Mouse (Mus musculus) E14TG2a.4 (cell line): Measurements from ENCODE around the gene Adarb1.

Experiments
- H3K27me3 ChIP-seq: 2 replicates; pipeline ENCODE4 v1.6.1; 2014; ENCODE audit warnings: low read length, control low read depth; ENCODE audit not compliant: insufficient read depth
- H3K36me3 ChIP-seq: 2 replicates; pipeline ENCODE4 v1.6.1; 2014; ENCODE audit warnings: low read length, control low read depth; ENCODE audit not compliant: insufficient read depth
- H3K4me1 ChIP-seq: replicated peaks from 2 replicates; pipeline ENCODE4 v1.6.1; 2014; ENCODE audit warnings: low read depth, low read length, control low read depth
- H3K4me3 ChIP-seq: replicated peaks from 2 replicates; pipeline ENCODE4 v1.5.1; 2014; ENCODE audit warnings: mild to moderate bottlenecking, low read length
- H3K9me3 ChIP-seq: 2 replicates; pipeline ENCODE4 v1.6.1; 2014; ENCODE audit warnings: low read length, control low read depth
- CTCF ChIP-seq: conservative IDR thresholded peaks from 2 replicates; pipeline ENCODE4 v1.5.1; 2014; ENCODE audit warnings: low read length
- NANOG ChIP-seq: IDR thresholded peaks from 2 replicates; pipeline ENCODE4 v1.6.1; 2014; ENCODE audit warnings: borderline replicate concordance, low read length, mixed read lengths
- POU5F1 ChIP-seq: IDR thresholded peaks from 2 replicates; pipeline ENCODE4 v1.6.1; 2014; ENCODE audit warnings: low read length, borderline replicate concordance

Adarb1 gene

GRCm38 (mm10) chr10:77305766-77306165 is 112.3 kb downstream of the Adarb1 start:
- H3K4me1 ChIP-seq: peaks cover 10% of the 10 kb centered on the region
- no peak for TF ChIP-seq CTCF
- TF ChIP-seq POU5F1: no peak
- TF ChIP-seq NANOG: no peak
- no peaks in the 10 kb centered on the region for H3K9me3 ChIP-seq
- peaks cover 16% of the 10 kb centered on the region for H3K36me3 ChIP-seq
- no peaks in the 10 kb centered on the region for H3K27me3 ChIP-seq
- H3K4me3 ChIP-seq: no peak overlapping the region

DNA sequence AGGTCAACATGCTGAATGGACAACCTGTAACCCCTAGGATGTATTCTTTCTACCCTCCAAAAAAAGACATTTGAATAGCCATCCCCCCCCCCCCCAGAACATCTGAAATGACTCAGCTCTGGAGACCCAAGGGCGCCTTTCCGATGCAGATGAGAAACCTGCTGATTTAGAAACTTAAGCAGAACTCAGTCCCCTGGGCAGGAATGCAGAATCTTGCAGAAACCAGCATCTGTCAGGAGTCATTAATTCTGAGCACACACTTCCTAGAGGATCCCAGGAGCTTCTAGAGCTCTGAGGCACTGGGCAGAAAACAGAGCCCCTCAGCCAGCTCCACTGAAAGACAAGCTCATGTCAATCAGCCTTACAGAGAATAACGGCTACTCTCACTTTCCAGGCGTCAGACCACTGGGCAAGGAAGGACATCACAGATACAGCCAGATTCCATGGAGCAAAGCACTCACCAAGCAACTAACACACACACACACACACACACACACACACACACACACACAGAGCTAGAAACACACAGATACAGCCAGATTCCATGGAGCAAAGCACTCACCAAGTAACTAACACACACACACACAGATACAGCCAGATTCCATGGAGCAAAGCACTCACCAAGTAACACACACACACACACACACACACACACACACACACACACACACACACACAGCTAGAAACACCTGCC is 113.1 kb downstream of the Adarb1 start:
- TF ChIP-seq NANOG (no peak), POU5F1 (no peak), CTCF (no peak)
- peaks cover 13% of the 10 kb centered on the region for H3K4me1 ChIP-seq

DNA sequence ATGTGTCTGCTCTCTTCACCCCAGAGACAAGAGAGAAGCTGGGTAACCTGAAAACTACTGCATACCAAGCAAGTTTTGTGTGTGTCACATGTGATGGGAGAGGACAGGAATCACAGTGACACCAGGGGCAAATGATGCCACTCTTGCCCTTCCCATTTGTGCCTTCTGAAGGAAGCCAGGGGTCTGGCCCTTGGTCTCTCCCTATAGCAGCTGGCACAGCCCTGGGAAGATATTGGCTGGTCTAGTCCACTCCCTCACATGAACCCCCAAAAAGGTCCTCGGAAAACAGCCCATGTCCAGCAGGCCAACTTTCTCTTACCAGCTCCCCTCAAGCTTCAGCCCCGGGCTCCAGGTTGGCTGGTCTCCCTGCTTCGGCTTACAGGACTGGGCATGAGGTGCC is 113.7 kb downstream of the Adarb1 start:
- TF ChIP-seq POU5F1 (no peak), NANOG (no peak), CTCF (no peak)
- H3K4me1 ChIP-seq: peaks cover 13% of the 10 kb centered on the region
- peaks cover 21% of the 10 kb centered on the region for H3K36me3 ChIP-seq
- H3K4me3 ChIP-seq: no peak overlapping the region
- no peaks in the 10 kb centered on the region for H3K9me3 ChIP-seq
- no peaks in the 10 kb centered on the region for H3K27me3 ChIP-seq

More for the DNA sequence above, 113.1 kb downstream of the Adarb1 start:
- no peak overlapping the region for H3K4me3 ChIP-seq
- peaks cover 15% of the 10 kb centered on the region for H3K36me3 ChIP-seq
- H3K9me3 ChIP-seq: no peaks in the 10 kb centered on the region
- no peaks in the 10 kb centered on the region for H3K27me3 ChIP-seq

GRCm38 (mm10) chr10:77300934-77301297 is 117.2 kb downstream of the Adarb1 start:
- no peaks in the 10 kb centered on the region for H3K9me3 ChIP-seq
- H3K4me3 ChIP-seq: no peak overlapping the region
- TF ChIP-seq CTCF: no peak
- no peak for TF ChIP-seq NANOG
- TF ChIP-seq POU5F1: no peak
- H3K27me3 ChIP-seq: no peaks in the 10 kb centered on the region
- H3K36me3 ChIP-seq: peaks cover 21% of the 10 kb centered on the region
- peaks cover 13% of the 10 kb centered on the region for H3K4me1 ChIP-seq

- Histone ChIP-seq H3K27me3 (no peaks in the 10 kb centered on the region), H3K9me3 (no peaks in the 10 kb centered on the region), H3K36me3 (peaks cover 21% of the 10 kb centered on the region), H3K4me3 (no peak overlapping the region), H3K4me1 (peaks cover 16% of the 10 kb centered on the region)
- TF ChIP-seq POU5F1 (no peak), NANOG (no peak), CTCF (no peak)
Measured at GRCm38 (mm10) chr10:77300237-77300933, 117.7 kb downstream of the Adarb1 start.

GRCm38 (mm10) chr10:77299194-77299593 is 118.9 kb downstream of the Adarb1 start:
- TF ChIP-seq CTCF (no peak), POU5F1 (no peak), NANOG (no peak)
- H3K9me3 ChIP-seq: no peaks in the 10 kb centered on the region
- peaks cover 18% of the 10 kb centered on the region for H3K4me1 ChIP-seq
- H3K27me3 ChIP-seq: no peaks in the 10 kb centered on the region
- peaks cover 21% of the 10 kb centered on the region for H3K36me3 ChIP-seq
- H3K4me3 ChIP-seq: no peak overlapping the region

- H3K4me1 ChIP-seq: peaks cover 18% of the 10 kb centered on the region
- H3K36me3 ChIP-seq: peaks cover 21% of the 10 kb centered on the region
- no peak overlapping the region for H3K4me3 ChIP-seq
- H3K27me3 ChIP-seq: no peaks in the 10 kb centered on the region
- no peaks in the 10 kb centered on the region for H3K9me3 ChIP-seq
- no peak for TF ChIP-seq POU5F1
- TF ChIP-seq CTCF: no peak
- TF ChIP-seq NANOG: no peak
Measured at GRCm38 (mm10) chr10:77298621-77299020, 119.4 kb downstream of the Adarb1 start.

DNA sequence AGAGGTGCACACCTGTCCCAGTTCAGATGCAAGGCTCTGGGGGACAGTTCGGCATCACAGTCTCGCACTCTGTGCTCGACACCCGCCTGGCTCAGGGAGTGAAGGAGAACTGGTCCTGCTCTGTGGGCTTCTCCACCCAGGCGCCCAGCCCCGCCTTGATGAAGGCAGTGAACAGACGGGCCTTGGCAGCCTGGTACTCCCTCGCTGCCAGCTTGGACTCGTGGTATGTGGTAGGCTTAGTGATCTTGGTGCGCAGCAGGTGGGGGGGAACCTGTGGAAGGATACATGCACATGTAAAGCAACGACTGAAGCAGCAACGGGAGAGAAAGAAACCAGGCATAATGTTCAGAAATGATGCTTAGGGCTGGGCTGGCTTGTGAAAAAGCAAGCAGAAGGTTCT is 123.4 kb downstream of the Adarb1 start:
- H3K4me1 ChIP-seq: peaks cover 19% of the 10 kb centered on the region; the same call in 1 of the 2 replicates
- no peak for TF ChIP-seq CTCF
- no peak for TF ChIP-seq NANOG
- no peak for TF ChIP-seq POU5F1
- no peaks in the 10 kb centered on the region for H3K9me3 ChIP-seq
- H3K27me3 ChIP-seq: no peaks in the 10 kb centered on the region
- H3K4me3 ChIP-seq: peak overlapping the region; percentile 51; the same call in 1 of the 2 replicates
- peaks cover 2% of the 10 kb centered on the region; the same call in 1 of the 2 replicates for H3K36me3 ChIP-seq
